Mouse (Mus musculus) liver, embryonic 11.5 days (tissue): ENCODE data around the gene Gys1. TPM values are rescaled to one million over a fixed set of nuclear protein-coding genes. Genes with fewer than 3 reads are reported as not detected.

Experiments
- ATAC-seq: fragments of 200-750 bp; cut with Nextera tagmentation; replicated peaks from 2 replicates; pipeline ENCODE4 v1.8.0; 2017; ENCODE audit warnings: moderate number of reproducible peaks, mild to moderate bottlenecking, moderate TSS enrichment, moderate library complexity; ENCODE audit not compliant: low FRiP score
- DNase-seq: peaks from one replicate; pipeline ENCODE4 v3.0.0-alpha.2; 2017; ENCODE audit warnings: low spot score
- H3K27ac ChIP-seq: fragments of 300-500 bp; sonication (generic); 2 replicates; pipeline ENCODE4 v1.5.1; 2014; ENCODE audit warnings: mild to moderate bottlenecking, low read depth, low read length, control low read depth
- H3K27me3 ChIP-seq: fragments of 300-500 bp; sonication (generic); replicated peaks from 2 replicates; pipeline ENCODE4 v1.6.1; 2014; ENCODE audit warnings: low read length, mixed read lengths; ENCODE audit not compliant: control insufficient read depth, insufficient read depth
- H3K36me3 ChIP-seq: fragments of 300-500 bp; sonication (generic); 2 replicates; pipeline ENCODE4 v1.6.1; 2014; ENCODE audit warnings: mild to moderate bottlenecking, low read length, moderate library complexity, mixed read lengths; ENCODE audit not compliant: control insufficient read depth, insufficient read depth
- H3K4me1 ChIP-seq: fragments of 300-500 bp; sonication (generic); replicated peaks from 2 replicates; pipeline ENCODE4 v1.6.1; 2014; ENCODE audit warnings: low read length, mixed read lengths; ENCODE audit not compliant: control insufficient read depth, insufficient read depth
- H3K4me2 ChIP-seq: fragments of 300-500 bp; sonication (generic); 2 replicates; pipeline ENCODE4 v1.6.1; 2014; ENCODE audit warnings: mild to moderate bottlenecking, control low read depth, moderate library complexity
- H3K4me3 ChIP-seq: fragments of 300-500 bp; sonication (generic); 2 replicates; pipeline ENCODE4 v1.5.1; 2014; ENCODE audit warnings: low read depth, low read length, control low read depth
- H3K9ac ChIP-seq: fragments of 300-500 bp; sonication (generic); 2 replicates; pipeline ENCODE4 v1.6.1; 2014; ENCODE audit warnings: low read depth, low read length, control low read depth
- H3K9me3 ChIP-seq: fragments of 300-500 bp; sonication (generic); 2 replicates; pipeline ENCODE4 v1.6.1; 2016; ENCODE audit warnings: low read length, inconsistent platforms, mixed read lengths; ENCODE audit not compliant: control insufficient read depth
- WGBS: fragments of 180-500 bp; shearing (Covaris S2); extraction: QIAGEN DNeasy Blood & Tissue Kit; methylation state at CpG from one replicate; pipeline ENCODE4 v1.1.7; 2014; 5-methylcytosine and 5-hydroxymethylcytosine counted together
- polyA plus RNA-seq: library from polyadenylated mRNA; unstranded; fragments of >200 nt; fragmentation: Nextera tagmentation; extraction: Ambion mirVana; gene quantifications from 2 replicates; pipeline ENCODE4 v1.2.1, GENCODE M21; 2014

Gys1 gene
- polyA plus RNA-seq, 1 experiment from 2014 or later, result 23.7 TPM

DNA sequence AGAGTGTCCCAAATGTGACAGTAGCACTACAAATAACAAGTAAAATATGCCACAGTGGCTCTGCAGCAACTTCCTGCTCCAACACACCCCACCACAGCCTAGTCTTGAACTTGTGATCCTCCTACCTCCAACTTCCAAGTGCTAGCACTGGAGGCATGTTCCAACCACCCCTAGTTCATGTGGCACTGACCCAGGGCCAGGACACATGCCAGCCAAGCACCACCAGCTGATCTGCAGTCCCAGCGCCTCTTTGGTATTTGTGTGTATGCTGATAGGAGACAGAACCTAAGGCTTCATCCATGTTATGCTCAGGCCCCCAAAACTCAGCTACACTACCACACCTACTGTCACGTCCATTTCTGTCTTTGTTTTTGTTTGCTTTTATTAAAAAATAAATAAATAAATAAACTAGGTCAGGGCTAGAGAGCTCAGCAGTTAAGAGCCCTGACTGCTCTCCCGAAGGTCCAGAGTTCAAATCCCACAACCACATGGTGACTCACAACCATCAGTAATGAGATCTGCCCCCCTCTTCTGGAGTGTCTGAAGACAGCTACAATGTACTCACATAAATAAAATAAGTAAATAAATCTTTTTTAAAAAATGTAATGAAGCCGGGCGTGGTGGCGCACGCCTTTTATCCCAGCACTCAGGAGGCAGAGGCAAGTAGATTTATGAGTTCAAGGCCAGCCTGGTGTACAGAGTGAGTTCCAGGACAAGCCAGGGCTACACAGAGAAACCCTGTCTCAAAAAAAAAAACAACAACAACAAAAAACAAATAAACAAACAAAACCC, 29.5 kb downstream of the Gys1 start:
- Histone ChIP-seq H3K36me3 (peaks cover 17% of the 10 kb centered on the region), H3K27ac (no peak overlapping the region), H3K27me3 (no peaks in the 10 kb centered on the region), H3K4me3 (no peak overlapping the region), H3K9me3 (no peaks in the 10 kb centered on the region), H3K4me1 (peaks cover 31% of the 10 kb centered on the region), H3K9ac (no peak overlapping the region), H3K4me2 (no peak overlapping the region; the same call in 1 of the 2 replicates)
- no peak for DNase-seq
- no peak for ATAC-seq
- 92% methylated on average over 7 of the region's 7 CpGs for WGBS

DNA sequence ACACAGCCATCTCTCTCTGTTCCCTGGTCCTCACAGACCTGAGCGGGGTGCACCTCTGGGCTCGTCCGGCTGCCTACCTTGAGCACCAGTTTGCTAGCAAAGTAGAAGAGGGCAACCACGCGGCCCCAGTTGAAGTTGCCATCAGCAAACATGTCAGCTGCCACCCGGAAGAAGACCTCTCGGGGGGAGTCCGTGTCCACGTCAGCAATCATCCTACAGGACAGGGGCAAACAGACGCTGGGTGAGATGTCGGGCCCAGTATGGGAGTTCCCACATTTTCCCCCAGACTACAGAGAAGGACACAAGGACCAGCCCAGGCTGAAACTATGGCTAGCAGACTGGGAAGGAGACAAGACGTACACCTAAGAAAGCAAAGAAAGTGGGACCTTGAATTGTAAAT, 30.5 kb downstream of the Gys1 start:
- Histone ChIP-seq H3K4me2 (peak overlapping the region; percentile 88), H3K9ac (peak overlapping the region; percentile 22; the same call in 1 of the 2 replicates), H3K4me3 (peak overlapping the region; percentile 82), H3K4me1 (peaks cover 30% of the 10 kb centered on the region), H3K9me3 (no peaks in the 10 kb centered on the region), H3K27me3 (no peaks in the 10 kb centered on the region), H3K27ac (no peak overlapping the region), H3K36me3 (peaks cover 17% of the 10 kb centered on the region)
- 91% methylated on average over 12 of the region's 12 CpGs for WGBS
- DNase-seq, result no peak
- no peak for ATAC-seq

DNA sequence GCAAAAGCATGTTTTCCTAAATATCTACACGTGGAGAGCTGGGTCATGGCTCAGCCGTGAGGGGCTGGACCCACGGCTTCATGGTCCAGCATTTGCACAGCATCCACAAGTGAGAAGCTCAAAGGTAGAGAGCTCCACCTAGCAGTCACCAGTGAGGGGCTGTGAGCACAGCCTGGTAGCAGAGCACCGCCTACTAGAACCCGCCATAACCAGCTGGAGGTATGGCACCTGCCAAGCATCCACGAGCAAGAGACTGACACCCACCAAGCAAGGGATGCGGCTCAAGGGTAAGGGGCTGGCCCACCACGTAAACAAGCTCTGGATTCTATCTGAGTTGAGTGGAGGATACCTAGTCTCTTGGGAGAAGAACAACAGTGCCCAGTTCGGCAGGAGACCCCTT, 30.9 kb downstream of the Gys1 start:
- peak overlapping the region; percentile 82 for H3K4me3 ChIP-seq
- 0 out of 2 replicates have a peak, but pooled peaks have one; percentile 19 for ATAC-seq
- H3K4me1 ChIP-seq, result peaks cover 25% of the 10 kb centered on the region
- H3K4me2 ChIP-seq, result peak overlapping the region; percentile 88
- peak overlapping the region; percentile 65 for H3K27ac ChIP-seq
- H3K9me3 ChIP-seq, result no peaks in the 10 kb centered on the region
- H3K27me3 ChIP-seq, result no peaks in the 10 kb centered on the region
- H3K9ac ChIP-seq, result peak overlapping the region; percentile 79
- H3K36me3 ChIP-seq, result peaks cover 17% of the 10 kb centered on the region
- WGBS, result 76% methylated on average over 9 of the region's 9 CpGs
- no peak for DNase-seq

- H3K4me2 ChIP-seq, result peak within 1 kb of the TSS; percentile 88
- peak; percentile 92 for DNase-seq
- H3K27ac ChIP-seq, result peak within 1 kb of the TSS; percentile 65
- H3K9me3 ChIP-seq, result no peaks in the 10 kb centered on the region
- H3K36me3 ChIP-seq, result peaks cover 17% of the 10 kb centered on the region
- peak within 1 kb of the TSS; percentile 79 for H3K9ac ChIP-seq
- peak within 1 kb of the TSS; percentile 82 for H3K4me3 ChIP-seq
- WGBS, result under 1% methylated on average over 56 of the region's 58 CpGs
- no peaks in the 10 kb centered on the region for H3K27me3 ChIP-seq
- ATAC-seq, result peak; percentile 74
- H3K4me1 ChIP-seq, result peaks cover 17% of the 10 kb centered on the region
Observed at GRCm38 (mm10) chr7:45466283-45467089, 31.8 kb downstream of the Gys1 start, which contains the start of gene Bax. Gene Bax (minus strand): TSS chr7:45466898.

DNA sequence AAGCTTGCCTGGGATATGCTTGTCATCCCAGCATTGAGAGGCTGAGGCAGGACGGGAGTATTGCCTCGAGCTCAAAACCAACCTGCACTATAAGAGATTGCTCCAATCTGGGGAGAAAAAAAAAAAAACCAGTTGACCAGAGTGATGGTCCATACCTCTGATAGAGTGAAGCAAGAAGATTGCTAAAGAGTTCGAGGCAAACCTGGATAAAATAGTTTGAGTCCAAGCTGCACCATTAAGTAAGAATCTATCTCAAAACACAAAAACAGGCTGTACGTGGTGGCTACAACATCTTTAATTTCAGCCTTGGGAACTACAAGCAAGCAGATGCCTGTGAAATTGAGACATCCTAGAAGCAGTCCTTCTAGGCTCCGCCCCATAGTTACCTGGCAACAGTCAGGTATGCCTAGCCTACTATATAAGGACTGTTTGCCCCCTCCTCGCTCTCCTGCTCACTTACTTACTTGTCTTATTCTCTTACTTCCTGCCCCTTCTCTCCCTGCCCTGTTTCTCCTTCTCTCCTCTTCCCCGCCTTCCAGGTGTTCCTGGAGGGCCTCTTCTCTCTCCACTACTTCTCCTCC, 32.5 kb downstream of the Gys1 start:
- H3K27ac ChIP-seq, result no peak overlapping the region
- H3K4me1 ChIP-seq, result peaks cover 12% of the 10 kb centered on the region
- no peaks in the 10 kb centered on the region for H3K27me3 ChIP-seq
- H3K9ac ChIP-seq, result no peak overlapping the region; the same call in 1 of the 2 replicates
- peak overlapping the region; percentile 82 for H3K4me3 ChIP-seq
- DNase-seq, result no peak
- WGBS, result 40% methylated on average over 7 of the region's 7 CpGs
- H3K36me3 ChIP-seq, result peaks cover 13% of the 10 kb centered on the region
- no peaks in the 10 kb centered on the region for H3K9me3 ChIP-seq
- H3K4me2 ChIP-seq, result peak overlapping the region; percentile 88
- peak; percentile 23; the same call in 1 of the 2 replicates for ATAC-seq

- no peak overlapping the region for H3K4me2 ChIP-seq
- ATAC-seq, result no peak
- H3K9me3 ChIP-seq, result no peaks in the 10 kb centered on the region
- no peak overlapping the region for H3K9ac ChIP-seq
- no peak for DNase-seq
- peaks cover 5% of the 10 kb centered on the region; the same call in 1 of the 2 replicates for H3K4me1 ChIP-seq
- H3K36me3 ChIP-seq, result no peaks in the 10 kb centered on the region
- no peaks in the 10 kb centered on the region for H3K27me3 ChIP-seq
- no peak overlapping the region for H3K27ac ChIP-seq
- H3K4me3 ChIP-seq, result no peak overlapping the region
- 8% methylated on average over 3 of the region's 3 CpGs for WGBS
Observed at GRCm38 (mm10) chr7:45470869-45471268, 36.2 kb downstream of the Gys1 start.

DNA sequence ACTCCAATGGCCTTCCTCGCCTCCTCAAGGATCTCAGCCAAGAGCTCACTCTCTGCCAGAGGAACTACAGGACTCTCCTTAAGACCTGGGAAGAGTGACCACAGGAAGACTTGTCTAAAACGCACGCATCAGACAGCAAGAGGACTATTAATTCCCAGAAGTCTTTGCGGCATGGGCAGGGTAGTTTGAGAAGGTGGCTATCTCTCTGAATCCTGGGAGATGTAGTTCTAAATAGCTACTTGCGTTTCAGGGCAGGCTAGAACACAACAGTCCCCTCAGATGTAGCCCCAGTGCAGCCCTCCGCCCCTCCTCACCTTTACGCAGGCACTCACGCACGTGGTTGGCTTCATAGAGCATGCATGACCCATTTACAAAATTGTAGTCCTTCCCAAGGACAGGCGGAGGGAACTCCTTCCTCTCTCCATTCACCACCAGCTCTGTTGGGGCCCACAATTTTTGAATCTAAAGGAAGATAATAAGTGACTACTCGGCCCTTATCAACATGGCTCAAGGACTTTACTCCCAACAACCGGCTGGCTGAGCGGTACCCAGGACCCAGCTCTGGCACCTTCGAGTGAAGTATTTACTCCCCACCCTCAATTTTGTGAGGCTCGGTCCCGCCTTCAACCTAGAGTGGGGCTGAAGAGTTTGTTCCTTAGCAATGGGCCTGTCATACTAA, 40.8 kb downstream of the Gys1 start:
- H3K27ac ChIP-seq, result peak overlapping the region; percentile 45; the same call in 1 of the 2 replicates

DNA sequence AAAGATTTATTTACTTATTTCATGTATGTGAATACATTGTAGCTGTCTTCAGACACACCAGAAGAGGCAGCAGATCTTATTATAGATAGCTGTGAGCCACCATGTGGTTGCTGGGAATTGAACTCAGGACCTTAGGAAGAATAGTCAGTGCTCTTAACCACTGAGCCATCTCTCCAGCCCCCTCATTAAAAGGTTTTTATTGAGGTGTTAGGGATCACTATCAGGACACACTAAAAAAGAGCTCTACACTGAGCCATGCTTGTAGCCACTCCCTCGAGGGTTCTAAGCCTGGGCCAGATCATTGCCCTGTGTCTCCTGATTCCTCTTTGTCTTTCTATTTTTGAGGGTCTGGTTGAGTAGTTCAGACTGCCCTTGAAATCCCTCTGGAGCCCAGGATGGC, 41.8 kb downstream of the Gys1 start:
- Histone ChIP-seq H3K9ac (no peak overlapping the region), H3K9me3 (no peaks in the 10 kb centered on the region), H3K4me1 (peaks cover 4% of the 10 kb centered on the region; the same call in 1 of the 2 replicates), H3K4me3 (no peak overlapping the region), H3K36me3 (no peaks in the 10 kb centered on the region), H3K27ac (no peak overlapping the region), H3K4me2 (no peak overlapping the region), H3K27me3 (no peaks in the 10 kb centered on the region)
- WGBS, result 34% methylated on average over 1 of the region's 1 CpGs
- ATAC-seq (no peak), DNase-seq (no peak)

More for the DNA sequence above, 40.8 kb downstream of the Gys1 start:
- Histone ChIP-seq H3K4me3 (peak overlapping the region; percentile 40), H3K9me3 (no peaks in the 10 kb centered on the region), H3K9ac (peak overlapping the region; percentile 64), H3K36me3 (no peaks in the 10 kb centered on the region), H3K4me2 (peak overlapping the region; percentile 61), H3K4me1 (peaks cover 4% of the 10 kb centered on the region; the same call in 1 of the 2 replicates), H3K27me3 (no peaks in the 10 kb centered on the region)
- WGBS, result 50% methylated on average over 16 of the region's 16 CpGs
- DNase-seq (no peak), ATAC-seq (peak; percentile 71)
